Mouse (Mus musculus) cerebellum, adult 11-12 months (tissue): ENCODE measurements around the gene Chm.
A peak's percentile ranks its signal among the peaks of the same experiment; 100 is the strongest.
"Not testable (repeated sequence)": the region's sequence is repeated elsewhere in the genome, so short reads cannot be mapped to it uniquely, and the experiment has no call there.

Experiments used
- DNase-seq: peaks from one replicate; pipeline ENCODE4 v3.0.0; 2022

Gene Chm

GRCm38 (mm10) chrX:113185230-113185985, at the start of gene Chm:
Gene Chm, minus strand, starts transcription at chrX:113185517.
- DNase-seq = peak; percentile 57

DNA sequence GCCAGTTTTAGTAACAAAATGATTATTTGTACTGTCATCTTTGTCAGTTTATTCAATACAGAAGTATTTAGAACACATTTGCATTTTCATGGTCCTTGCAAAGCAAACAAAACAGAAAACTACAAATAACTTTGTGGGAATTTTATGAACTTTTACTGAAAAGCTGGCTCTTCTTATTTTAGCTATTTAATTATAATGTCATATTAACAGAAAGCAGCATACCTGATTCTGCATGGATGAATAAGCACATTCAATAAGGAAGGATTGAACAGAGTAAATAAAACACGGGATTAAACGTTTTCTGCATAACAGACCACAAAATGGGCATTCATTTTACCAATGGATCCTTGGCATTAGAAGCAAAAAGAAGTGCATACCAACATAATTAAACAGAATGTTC, 8.6 kb upstream of the Chm start:
- DNase-seq = no peak

DNA sequence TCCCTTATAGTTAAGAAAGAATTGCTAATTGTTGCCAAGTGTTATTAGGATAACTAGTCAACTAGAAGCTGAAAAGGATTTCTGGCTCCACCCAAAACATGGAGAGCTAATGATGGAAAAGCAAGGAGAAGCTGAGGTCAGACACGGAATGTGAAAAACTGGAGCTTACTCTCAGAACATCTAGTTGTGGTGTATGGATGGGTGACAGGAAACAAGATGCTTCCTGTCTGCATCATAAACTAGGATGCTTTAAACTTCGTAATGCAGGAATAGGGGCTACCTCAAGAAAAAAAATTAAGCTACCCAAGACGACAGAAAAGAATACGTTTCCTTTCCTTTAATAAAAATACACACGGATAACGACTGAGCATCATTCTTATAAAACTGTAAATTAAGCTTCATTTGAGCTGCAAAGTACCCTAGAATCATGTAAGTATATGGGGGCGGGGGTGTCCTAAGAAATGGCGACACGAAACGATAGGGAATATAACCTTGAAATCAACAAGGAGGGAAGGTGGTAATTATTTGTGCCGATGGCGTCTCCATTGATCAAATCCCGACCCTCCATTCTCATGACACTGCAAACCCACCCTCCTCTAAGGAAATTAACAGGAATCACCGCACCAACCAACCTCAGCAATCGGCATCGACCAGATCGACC, 618 bp downstream of the Chm start:
- no peak for DNase-seq

- not testable (repeated sequence) for DNase-seq
Observed at GRCm38 (mm10) chrX:113180856-113181255, 4.5 kb downstream of the Chm start.

DNA sequence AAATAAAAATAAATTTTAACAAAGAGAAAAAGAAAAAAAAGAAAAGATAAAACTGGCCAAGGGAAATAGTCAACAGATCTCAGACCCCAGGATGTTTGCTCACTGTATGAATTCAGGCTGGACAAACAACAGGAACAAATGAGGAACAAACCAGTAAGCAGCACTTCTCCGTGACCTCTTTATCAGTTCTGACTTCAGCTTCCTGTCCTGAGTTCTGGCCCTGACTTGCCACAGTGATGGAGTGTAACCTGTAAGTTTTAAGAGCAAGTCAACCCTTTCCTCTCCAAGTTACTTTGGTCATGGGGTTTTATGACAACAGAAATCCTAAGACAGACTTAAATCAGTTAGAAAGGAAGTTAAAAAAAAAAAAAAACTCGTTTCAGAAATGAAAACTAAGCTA, 12.6 kb downstream of the Chm start:
- no peak for DNase-seq

- DNase-seq = no peak
Observed at GRCm38 (mm10) chrX:113172271-113172670, 13.0 kb downstream of the Chm start.

DNA sequence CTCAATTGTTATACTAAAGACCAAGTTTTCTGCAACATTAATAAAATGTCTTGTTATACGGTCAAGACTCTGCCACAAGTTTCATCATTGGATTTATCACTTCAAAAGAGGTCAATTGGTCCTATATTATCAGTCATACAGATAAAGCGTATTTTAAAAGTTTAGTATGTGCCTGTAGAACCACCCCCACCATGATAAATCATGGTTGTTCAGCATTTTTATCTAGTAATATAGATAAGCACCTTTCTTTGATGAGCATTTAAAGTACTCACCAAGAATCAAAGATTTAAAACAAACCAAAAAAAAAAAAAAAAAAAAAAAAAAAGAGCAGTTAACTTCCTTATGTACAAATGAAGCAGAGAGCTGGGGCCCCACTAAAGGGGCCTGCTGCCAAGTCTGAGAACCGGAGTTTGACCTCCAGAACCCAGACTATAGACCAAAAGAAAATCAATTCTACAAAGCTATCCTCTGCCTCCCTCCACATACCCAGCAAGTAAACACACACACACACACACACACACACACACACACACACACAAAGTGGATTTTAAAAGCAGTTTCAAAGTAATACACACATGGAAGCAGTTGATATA, 25.0 kb downstream of the Chm start:
- DNase-seq = no peak

DNA sequence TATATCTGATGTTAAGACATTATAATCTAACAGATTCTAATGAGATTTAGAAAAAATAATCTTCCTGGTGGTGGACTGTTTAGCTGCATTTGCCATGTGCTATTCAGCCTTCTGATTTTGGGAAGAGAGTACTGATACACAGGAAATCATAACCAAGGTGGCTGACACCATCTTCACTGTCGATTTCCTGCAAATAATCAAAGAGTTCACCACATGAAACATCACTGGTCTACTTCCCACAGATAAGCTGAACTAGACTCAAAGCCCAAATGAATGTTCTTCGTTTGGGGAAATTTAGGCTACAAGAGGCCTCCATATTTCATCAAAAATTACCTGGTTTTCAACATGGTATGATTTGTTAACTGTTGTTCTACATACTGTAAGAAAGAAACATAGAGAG, 101.1 kb downstream of the Chm start:
- DNase-seq = no peak

GRCm38 (mm10) chrX:113076053-113076452, 109.3 kb downstream of the Chm start:
- DNase-seq = no peak

DNA sequence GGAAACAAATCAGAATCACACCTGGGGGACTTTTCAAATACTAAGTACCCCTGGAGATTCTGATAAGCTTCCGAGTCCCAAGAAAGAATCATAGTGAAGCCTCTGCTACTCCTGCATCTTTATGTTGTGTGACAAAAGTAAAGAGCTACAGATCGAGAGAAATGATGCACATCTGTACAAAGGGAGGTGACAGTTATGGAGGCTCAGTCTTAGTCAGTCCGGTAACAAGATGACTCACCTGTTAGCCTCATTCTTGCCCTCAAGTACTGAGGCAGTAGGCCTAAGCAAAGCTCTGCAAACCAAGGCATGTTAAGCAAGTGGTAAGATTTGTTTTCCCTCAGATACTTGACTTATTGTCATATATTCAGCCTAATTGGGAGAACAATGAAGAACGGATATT, 110.5 kb downstream of the Chm start:
- no peak for DNase-seq

DNA sequence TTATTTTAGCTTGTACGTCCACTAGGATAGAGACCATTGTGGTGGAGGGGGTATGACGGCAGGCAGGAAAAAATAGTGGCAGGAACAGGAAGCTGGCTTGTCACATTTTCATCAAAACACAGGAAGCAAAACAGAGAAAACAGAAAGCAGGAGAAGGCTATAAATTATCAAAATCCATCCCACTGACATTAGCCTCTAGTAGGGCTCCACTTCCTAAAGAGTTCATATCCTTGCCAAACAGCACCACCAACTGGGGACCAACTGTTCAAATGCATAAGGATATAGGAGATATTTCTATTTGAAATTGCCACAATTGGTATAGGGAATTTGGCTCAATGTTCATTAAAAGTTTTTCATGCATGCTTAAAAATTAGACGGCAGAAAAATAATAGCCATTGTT, 181.7 kb downstream of the Chm start:
- no peak for DNase-seq

GRCm38 (mm10) chrX:113002192-113002591, 183.1 kb downstream of the Chm start:
- no peak for DNase-seq
